Mouse (Mus musculus) forebrain, embryonic 14.5 days (tissue): ENCODE data around the gene 4931409K22Rik. TPM values are rescaled to one million over a fixed set of nuclear protein-coding genes. Genes with fewer than 3 reads are reported as not detected.
"Not testable (repeated sequence)": the region's sequence is repeated elsewhere in the genome, so short reads cannot be mapped to it uniquely, and the experiment has no call there.

Experiments
- ATAC-seq: fragments of 200-750 bp; cut with Nextera tagmentation; 2 replicates; pipeline ENCODE4 v1.8.0; 2017; ENCODE audit warnings: mild to moderate bottlenecking, moderate library complexity
- DNase-seq: peaks from one replicate; pipeline ENCODE4 v3.0.0-alpha.2; 2015; ENCODE audit warnings: low spot score
- H3K27ac ChIP-seq: fragments of 300-500 bp; sonication (generic); 2 replicates; pipeline ENCODE4 v1.5.1; 2014; ENCODE audit warnings: low read depth, mild to moderate bottlenecking, control low read depth, low read length, moderate library complexity
- H3K27me3 ChIP-seq: fragments of 300-500 bp; sonication (generic); replicated peaks from 2 replicates; pipeline ENCODE4 v1.6.1; 2014; ENCODE audit warnings: low read length, control low read depth, mixed read lengths; ENCODE audit not compliant: control insufficient read depth, insufficient read depth
- H3K36me3 ChIP-seq: fragments of 300-500 bp; sonication (generic); 2 replicates; pipeline ENCODE4 v1.6.1; 2014; ENCODE audit warnings: low read length, control low read depth; ENCODE audit not compliant: control insufficient read depth, insufficient read depth
- H3K4me1 ChIP-seq: fragments of 300-500 bp; sonication (generic); 2 replicates; pipeline ENCODE4 v1.6.1; 2014; ENCODE audit warnings: antibody characterized with exemption, low read length, control low read depth; ENCODE audit not compliant: control insufficient read depth, insufficient read depth
- H3K4me2 ChIP-seq: fragments of 300-500 bp; sonication (generic); 2 replicates; pipeline ENCODE4 v1.6.1; 2014; ENCODE audit warnings: mild to moderate bottlenecking, control low read depth, low read length
- H3K4me3 ChIP-seq: fragments of 300-500 bp; sonication (generic); 2 replicates; pipeline ENCODE4 v1.5.1; 2014; ENCODE audit warnings: low read depth, low read length, control low read depth
- H3K9ac ChIP-seq: fragments of 300-500 bp; sonication (generic); 2 replicates; pipeline ENCODE4 v1.6.1; 2014; ENCODE audit warnings: mild to moderate bottlenecking, low read length, control low read depth, moderate library complexity
- H3K9me3 ChIP-seq: fragments of 300-500 bp; sonication (generic); replicated peaks from 2 replicates; pipeline ENCODE4 v1.6.1; 2016; ENCODE audit warnings: low read length, control low read depth, mixed read lengths; ENCODE audit not compliant: control insufficient read depth
- WGBS: fragments of 180-500 bp; shearing (Covaris S2); extraction: QIAGEN DNeasy Blood & Tissue Kit; methylation state at CpG from one replicate; pipeline ENCODE4 v1.1.7; 2014; 5-methylcytosine and 5-hydroxymethylcytosine counted together
- polyA plus RNA-seq: library from polyadenylated mRNA; unstranded; fragments of >200 nt; fragmentation: Nextera tagmentation; extraction: Ambion mirVana; gene quantifications from 2 replicates; pipeline ENCODE4 v1.2.1, GENCODE M21; 2014

4931409K22Rik gene
- polyA plus RNA-seq, 1 experiment from 2014 or later, result 0.06 TPM

DNA sequence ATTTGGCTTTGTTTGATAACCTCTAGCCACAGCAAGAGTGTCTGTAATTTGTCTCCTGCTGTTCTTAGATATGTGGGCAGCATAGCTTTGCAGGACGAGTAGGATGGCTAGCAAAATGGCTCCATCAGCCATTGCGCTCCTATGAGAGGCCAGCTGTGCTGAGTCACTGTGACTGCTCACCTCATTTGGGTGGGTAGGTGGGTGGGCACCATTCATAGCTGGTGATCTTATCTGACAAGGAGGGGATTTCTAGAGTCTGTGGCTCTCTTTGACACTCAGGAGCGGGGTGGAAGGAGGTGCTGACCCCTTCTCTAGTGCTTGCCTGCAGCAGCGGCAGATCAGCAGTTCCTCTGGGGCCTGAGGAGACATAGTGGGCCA lies 30.6 kb upstream of the 4931409K22Rik start:
- Histone ChIP-seq H3K9ac (peak overlapping the region; percentile 88), H3K4me3 (peak overlapping the region; percentile 79), H3K9me3 (no peaks in the 10 kb centered on the region), H3K27me3 (no peaks in the 10 kb centered on the region), H3K4me2 (peak overlapping the region; percentile 93), H3K4me1 (peaks cover 16% of the 10 kb centered on the region), H3K27ac (peak overlapping the region; percentile 80; the same call in 1 of the 2 replicates), H3K36me3 (peaks cover 38% of the 10 kb centered on the region)
- ATAC-seq (peak; percentile 12; the same call in 1 of the 2 replicates), DNase-seq (no peak)
- WGBS, result 27% methylated on average over 4 of the region's 4 CpGs

DNA sequence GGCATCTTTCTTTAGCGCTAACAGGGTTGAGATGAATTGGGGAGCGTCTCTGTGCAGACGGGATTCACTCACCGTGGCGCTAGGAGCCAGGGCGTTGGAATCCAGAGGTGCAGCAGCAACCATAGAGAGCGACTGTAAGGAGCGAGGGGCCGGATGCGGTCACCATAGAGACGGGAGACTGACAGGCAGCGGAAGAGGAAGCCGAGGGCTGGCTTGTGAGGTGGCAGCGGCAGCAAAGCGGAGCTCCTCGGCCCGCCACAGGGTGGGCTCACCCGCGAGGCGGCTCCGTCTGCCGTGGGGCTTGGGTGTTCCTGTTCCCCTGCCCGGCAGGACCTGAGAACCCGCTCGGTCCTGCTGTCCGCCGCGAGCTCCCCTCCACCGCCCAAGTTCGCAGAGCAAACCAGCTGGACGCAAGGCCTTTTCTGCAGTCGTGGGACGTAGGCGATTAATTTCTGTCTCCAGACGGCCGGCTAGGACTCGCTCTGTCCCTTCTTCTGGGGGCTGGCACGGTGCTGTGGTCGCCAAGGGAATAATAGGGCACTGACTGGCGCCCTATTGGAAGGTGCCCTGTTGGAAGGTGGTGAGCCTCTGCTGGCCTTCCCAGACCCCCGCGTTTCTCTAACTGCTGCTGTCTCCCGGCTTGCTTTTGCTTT lies 30.1 kb upstream of the 4931409K22Rik start, which contains the start of gene Chpf2:
Chpf2 (plus strand) TSS at position 195 of the 653 bp plus-strand sequence.
- DNase-seq (peak; percentile 94), ATAC-seq (peak; percentile 95)
- Histone ChIP-seq H3K27me3 (no peaks in the 10 kb centered on the region), H3K9me3 (no peaks in the 10 kb centered on the region), H3K4me1 (peaks cover 16% of the 10 kb centered on the region), H3K4me2 (peak within 1 kb of the TSS; percentile 93), H3K27ac (peak within 1 kb of the TSS; percentile 80), H3K36me3 (peaks cover 32% of the 10 kb centered on the region), H3K9ac (peak within 1 kb of the TSS; percentile 88), H3K4me3 (peak within 1 kb of the TSS; percentile 79)
- under 1% methylated on average over 43 of the region's 43 CpGs for WGBS

DNA sequence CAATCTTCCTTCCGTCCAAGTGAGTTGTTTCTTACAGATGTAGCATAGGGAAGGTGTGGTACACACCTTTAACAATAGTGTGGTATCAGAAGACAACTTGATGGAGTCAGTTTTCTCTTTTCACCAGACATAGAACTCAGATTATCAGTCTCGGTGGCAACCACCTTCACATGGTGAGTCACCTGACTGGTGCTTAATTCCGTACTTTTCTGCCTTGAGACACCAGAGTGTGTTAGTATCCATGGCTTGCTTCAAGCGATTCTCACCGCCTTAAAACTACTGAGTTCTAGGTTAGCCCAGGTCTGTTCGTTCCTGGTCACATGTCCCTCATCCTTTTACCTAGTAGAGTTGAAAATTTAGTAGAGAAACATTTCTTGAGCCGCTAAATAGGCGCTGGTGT lies 29.5 kb upstream of the 4931409K22Rik start:
- no peaks in the 10 kb centered on the region for H3K9me3 ChIP-seq
- peak overlapping the region; percentile 80; the same call in 1 of the 2 replicates for H3K27ac ChIP-seq
- peaks cover 27% of the 10 kb centered on the region for H3K36me3 ChIP-seq
- ATAC-seq (peak; percentile 35), DNase-seq (no peak)
- H3K4me1 ChIP-seq, result peaks cover 15% of the 10 kb centered on the region
- 9% methylated on average over 8 of the region's 8 CpGs for WGBS
- H3K4me3 ChIP-seq, result peak overlapping the region; percentile 79
- H3K27me3 ChIP-seq, result no peaks in the 10 kb centered on the region
- peak overlapping the region; percentile 88 for H3K9ac ChIP-seq
- peak overlapping the region; percentile 93 for H3K4me2 ChIP-seq

DNA sequence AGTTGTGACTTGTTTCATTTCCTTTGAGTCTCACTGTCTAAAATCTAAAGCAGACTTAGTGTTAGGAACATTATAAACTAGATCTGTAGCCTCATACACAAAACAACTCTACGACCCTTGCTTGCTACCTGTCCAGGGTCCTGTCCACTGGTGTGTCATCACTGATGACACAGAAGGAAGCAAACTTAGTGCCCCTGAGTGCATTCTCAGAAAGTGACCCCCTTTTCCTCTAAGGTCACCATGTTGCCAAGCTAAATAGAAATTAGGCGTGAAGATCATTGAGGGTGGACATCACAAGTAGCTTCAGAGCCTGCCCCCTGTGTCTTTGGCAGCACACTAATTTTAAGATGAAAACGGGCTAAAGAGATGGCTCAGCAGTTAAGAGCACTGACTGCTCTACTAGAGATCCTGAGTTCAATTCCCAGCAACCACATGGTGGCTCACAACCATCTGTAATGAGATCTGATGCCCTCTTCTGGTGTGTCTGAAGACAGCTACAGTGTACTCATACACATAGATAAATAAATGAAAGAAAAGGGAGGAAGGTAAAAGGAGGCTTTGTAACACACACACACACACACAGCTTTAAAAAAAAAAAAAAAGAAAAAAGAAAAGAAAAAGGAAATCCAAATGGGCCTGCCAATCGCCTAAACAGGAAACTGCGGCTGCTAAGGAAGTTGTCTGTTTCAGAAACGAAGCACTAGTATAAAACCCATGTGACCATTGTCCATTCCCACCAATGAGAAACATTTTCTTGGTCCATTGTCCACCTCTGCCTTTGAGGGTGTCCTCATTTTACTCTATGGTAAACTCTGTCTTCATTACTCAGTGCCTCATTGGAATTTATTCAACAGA lies 21.7 kb upstream of the 4931409K22Rik start:
- no peaks in the 10 kb centered on the region for H3K9me3 ChIP-seq
- peaks cover 19% of the 10 kb centered on the region for H3K36me3 ChIP-seq
- peaks cover 11% of the 10 kb centered on the region for H3K4me1 ChIP-seq
- H3K4me3 ChIP-seq, result peak overlapping the region; percentile 59
- H3K9ac ChIP-seq, result peak overlapping the region; percentile 52; the same call in 1 of the 2 replicates
- H3K27ac ChIP-seq, result no peak overlapping the region
- H3K27me3 ChIP-seq, result no peaks in the 10 kb centered on the region
- WGBS, result 76% methylated on average over 6 of the region's 6 CpGs
- peak overlapping the region; percentile 86 for H3K4me2 ChIP-seq
- no peak for ATAC-seq
- no peak for DNase-seq

DNA sequence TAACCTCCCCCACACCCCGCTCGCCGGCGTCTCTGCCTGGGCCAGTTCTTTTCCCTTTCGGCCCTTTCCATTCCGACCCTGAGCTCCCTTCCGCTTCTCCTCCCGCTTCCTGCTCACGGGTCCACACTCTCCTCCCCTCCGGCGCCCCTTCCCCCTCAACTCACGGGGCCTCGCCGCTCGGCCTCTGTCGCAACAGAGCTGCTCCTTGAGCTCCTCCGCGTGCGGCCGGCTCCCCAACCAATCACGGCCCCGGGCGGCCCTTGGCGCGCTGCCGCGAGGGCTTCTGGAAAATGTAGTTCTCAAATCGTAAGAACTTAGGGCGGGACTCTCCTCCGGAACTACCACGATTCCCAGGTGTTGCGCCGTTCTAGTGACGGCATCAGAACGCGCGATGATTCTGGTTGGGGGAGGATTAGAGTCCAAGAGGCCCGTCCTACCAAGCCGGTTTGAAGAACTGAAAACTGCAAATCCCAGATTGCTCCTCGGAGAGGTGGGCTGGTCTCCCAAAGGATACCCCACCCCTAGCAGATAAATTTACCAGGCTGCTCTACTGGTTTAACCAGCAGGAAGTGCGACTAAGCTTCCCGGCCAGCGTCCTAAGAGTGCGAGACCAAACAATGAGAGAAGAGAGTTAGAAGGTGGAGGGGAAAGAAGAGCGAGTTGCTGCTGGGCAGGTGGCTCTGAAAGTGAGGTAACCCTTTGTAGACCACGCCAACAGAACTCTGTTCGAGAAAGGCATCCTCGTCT lies 20.7 kb upstream of the 4931409K22Rik start, which contains the start of gene Abcf2:
Abcf2 (minus strand) TSS at position 285 of the 747 bp plus-strand sequence.
- ATAC-seq (peak; percentile 97), DNase-seq (peak; percentile 100)
- H3K27me3 ChIP-seq, result no peaks in the 10 kb centered on the region
- H3K9ac ChIP-seq, result peak within 1 kb of the TSS; percentile 80
- H3K4me3 ChIP-seq, result peak within 1 kb of the TSS; percentile 59
- peak within 1 kb of the TSS; percentile 86 for H3K4me2 ChIP-seq
- peaks cover 11% of the 10 kb centered on the region for H3K4me1 ChIP-seq
- H3K36me3 ChIP-seq, result peaks cover 29% of the 10 kb centered on the region
- no peaks in the 10 kb centered on the region for H3K9me3 ChIP-seq
- under 1% methylated on average over 48 of the region's 48 CpGs for WGBS
- H3K27ac ChIP-seq, result peak within 1 kb of the TSS; percentile 58; the same call in 1 of the 2 replicates

DNA sequence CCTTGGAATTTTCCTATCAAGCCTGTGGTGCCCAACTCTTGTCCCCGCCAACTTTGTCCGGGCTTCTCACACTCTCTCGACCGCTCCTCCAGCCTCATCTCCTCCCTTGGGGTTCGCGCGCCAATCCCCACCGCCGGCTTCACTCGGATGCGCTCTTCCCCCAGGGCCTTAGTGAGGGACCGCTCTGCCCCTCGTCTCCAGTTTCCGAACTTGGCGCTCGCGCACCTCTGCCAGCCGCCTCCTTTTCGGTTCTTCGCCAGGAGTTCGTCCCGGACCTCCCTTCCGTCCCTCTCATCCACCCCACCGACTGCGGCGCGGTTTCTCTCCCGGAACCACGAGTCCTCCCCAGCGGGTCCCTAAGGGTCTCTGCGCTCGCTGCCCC lies 20.2 kb upstream of the 4931409K22Rik start:
- Histone ChIP-seq H3K4me3 (peak overlapping the region; percentile 59), H3K9me3 (no peaks in the 10 kb centered on the region), H3K4me2 (peak overlapping the region; percentile 86), H3K4me1 (peaks cover 11% of the 10 kb centered on the region), H3K36me3 (peaks cover 35% of the 10 kb centered on the region), H3K27ac (peak overlapping the region; percentile 58; the same call in 1 of the 2 replicates), H3K27me3 (no peaks in the 10 kb centered on the region), H3K9ac (peak overlapping the region; percentile 80)
- under 1% methylated on average over 32 of the region's 32 CpGs for WGBS
- DNase-seq, result no peak
- peak; percentile 33 for ATAC-seq

DNA sequence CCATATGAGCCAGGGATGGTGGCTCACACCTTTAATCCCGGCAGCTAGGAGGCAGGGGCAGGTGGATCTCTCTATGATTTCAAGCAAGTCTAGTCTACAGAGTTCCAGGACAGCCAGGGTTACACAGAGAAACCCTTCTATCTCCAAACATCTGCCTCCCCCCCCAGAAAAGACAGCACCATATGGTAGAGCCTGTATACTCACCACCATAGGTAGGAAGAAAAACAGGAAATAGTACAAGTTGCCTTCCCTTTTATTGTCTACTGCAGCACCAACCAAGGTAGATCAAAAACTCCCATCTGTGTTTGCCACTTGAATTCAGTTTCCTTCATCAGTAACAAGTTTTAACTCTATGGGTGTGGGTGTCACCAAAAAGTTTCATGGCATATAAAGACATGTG lies 19.3 kb upstream of the 4931409K22Rik start:
- Histone ChIP-seq H3K9me3 (no peaks in the 10 kb centered on the region), H3K27me3 (no peaks in the 10 kb centered on the region), H3K9ac (no peak overlapping the region), H3K4me3 (peak overlapping the region; percentile 59; the same call in 1 of the 2 replicates), H3K4me2 (peak overlapping the region; percentile 86), H3K4me1 (peaks cover 11% of the 10 kb centered on the region), H3K27ac (no peak overlapping the region), H3K36me3 (peaks cover 43% of the 10 kb centered on the region)
- ATAC-seq, result no peak
- no peak for DNase-seq
- 92% methylated on average over 1 of the region's 1 CpGs for WGBS

DNA sequence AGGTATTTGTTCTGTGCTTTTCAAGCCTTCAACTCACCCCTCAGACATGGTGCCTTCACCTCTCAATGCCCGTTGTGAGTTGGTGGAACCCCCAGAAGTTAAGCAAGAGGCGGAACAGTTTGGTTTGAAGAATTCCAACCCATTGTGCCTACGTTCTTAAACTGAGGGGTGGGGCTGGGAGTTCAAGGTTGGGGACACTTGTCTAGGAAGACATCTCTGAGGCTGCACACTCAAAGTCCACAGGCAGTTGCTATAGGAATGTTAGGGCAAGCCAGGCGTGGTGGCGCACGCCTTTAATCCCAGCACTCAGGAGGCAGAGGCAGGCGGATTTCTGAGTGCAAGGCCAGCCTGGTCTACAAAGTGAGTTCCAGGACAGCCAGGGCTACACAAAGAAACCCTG lies 1.3 kb downstream of the 4931409K22Rik start:
- WGBS, result 90% methylated on average over 7 of the region's 7 CpGs
- DNase-seq, ATAC-seq: not testable (repeated sequence)

More for the DNA sequence above, 1.3 kb downstream of the 4931409K22Rik start:
- not testable (repeated sequence) for H3K4me3 ChIP-seq, H3K9me3 ChIP-seq, H3K27ac ChIP-seq, H3K36me3 ChIP-seq, H3K9ac ChIP-seq, H3K27me3 ChIP-seq, H3K4me2 ChIP-seq
- H3K4me1 ChIP-seq, result peaks cover 12% of the 10 kb centered on the region
